Mouse (Mus musculus) ovary, postnatal 36 days (tissue): ENCODE measurements at regions not wholly inside any gene's neighbourhood (a gene's known extent, or its start where the extent isn't known, plus 50 kb on each side); places are given as distances from the start of the nearest gene placed in this dataset.

Experiments
- DNase-seq: peaks from one replicate; pipeline ENCODE4 v3.0.0; 2022; ENCODE audit warnings: low spot score, mixed read lengths

GRCm38 (mm10) chr13:107264581-107264980 lies 242.7 kb upstream of the Kif2a start:
- no peak for DNase-seq

GRCm38 (mm10) chr13:107261479-107262050 lies 239.6 kb upstream of the Kif2a start:
- DNase-seq, result no peak

GRCm38 (mm10) chr13:107260274-107260673 lies 238.3 kb upstream of the Kif2a start:
- DNase-seq, result no peak

- DNase-seq, result no peak
These were observed 226.0 kb upstream of the Kif2a start for GRCm38 (mm10) chr13:107247792-107248505.

- DNase-seq, result no peak
These were observed 225.2 kb upstream of the Kif2a start for GRCm38 (mm10) chr13:107246956-107247751.

GRCm38 (mm10) chr13:107244173-107244572 lies 222.2 kb upstream of the Kif2a start:
- DNase-seq, result no peak

GRCm38 (mm10) chr13:107239035-107239387 lies 217.1 kb upstream of the Kif2a start:
- DNase-seq, result no peak

- DNase-seq, result no peak
These were observed 216.6 kb upstream of the Kif2a start for GRCm38 (mm10) chr13:107238364-107239034.

- peak; percentile 4 for DNase-seq
These were observed 197.5 kb upstream of the Kif2a start for GRCm38 (mm10) chr13:107219456-107219855.

GRCm38 (mm10) chr13:107218351-107218750 lies 196.4 kb upstream of the Kif2a start:
- no peak for DNase-seq

GRCm38 (mm10) chr13:107217825-107218224 lies 195.9 kb upstream of the Kif2a start:
- no peak for DNase-seq

GRCm38 (mm10) chr13:107213281-107213680 lies 191.4 kb upstream of the Kif2a start:
- no peak for DNase-seq

GRCm38 (mm10) chr13:107210676-107211075 lies 188.8 kb upstream of the Kif2a start:
- no peak for DNase-seq

- DNase-seq, result peak; percentile 62
These were observed 185.6 kb upstream of the Kif2a start for GRCm38 (mm10) chr13:107207354-107208181.

- no peak for DNase-seq
These were observed 177.9 kb upstream of the Kif2a start for GRCm38 (mm10) chr13:107199875-107200274.

- no peak for DNase-seq
These were observed 171.5 kb upstream of the Kif2a start for GRCm38 (mm10) chr13:107193426-107193825.

- no peak for DNase-seq
These were observed 165.4 kb upstream of the Kif2a start for GRCm38 (mm10) chr13:107187258-107187878.

- DNase-seq, result peak; percentile 52
These were observed 160.6 kb upstream of the Kif2a start for GRCm38 (mm10) chr13:107182544-107182943.

GRCm38 (mm10) chr13:107179551-107179950 lies 157.6 kb upstream of the Kif2a start:
- no peak for DNase-seq

GRCm38 (mm10) chr13:107177595-107177994 lies 155.7 kb upstream of the Kif2a start:
- no peak for DNase-seq

- no peak for DNase-seq
These were observed 154.0 kb upstream of the Kif2a start for GRCm38 (mm10) chr13:107175891-107176290.
